Mouse (Mus musculus) CD4-positive naive resting alpha-beta T cell, adult 57 days (primary cell): ENCODE results near the gene Slc39a7. TPM values are rescaled to one million over a fixed set of nuclear protein-coding genes. Genes with fewer than 3 reads are reported as not detected.

Experiments
- total RNA-seq: library from RNA; stranded (reverse); gene quantifications from one replicate; pipeline ENCODE4 v1.2.4, GENCODE M21; 2023

Gene Slc39a7
- 107 TPM for total RNA-seq

DNA sequence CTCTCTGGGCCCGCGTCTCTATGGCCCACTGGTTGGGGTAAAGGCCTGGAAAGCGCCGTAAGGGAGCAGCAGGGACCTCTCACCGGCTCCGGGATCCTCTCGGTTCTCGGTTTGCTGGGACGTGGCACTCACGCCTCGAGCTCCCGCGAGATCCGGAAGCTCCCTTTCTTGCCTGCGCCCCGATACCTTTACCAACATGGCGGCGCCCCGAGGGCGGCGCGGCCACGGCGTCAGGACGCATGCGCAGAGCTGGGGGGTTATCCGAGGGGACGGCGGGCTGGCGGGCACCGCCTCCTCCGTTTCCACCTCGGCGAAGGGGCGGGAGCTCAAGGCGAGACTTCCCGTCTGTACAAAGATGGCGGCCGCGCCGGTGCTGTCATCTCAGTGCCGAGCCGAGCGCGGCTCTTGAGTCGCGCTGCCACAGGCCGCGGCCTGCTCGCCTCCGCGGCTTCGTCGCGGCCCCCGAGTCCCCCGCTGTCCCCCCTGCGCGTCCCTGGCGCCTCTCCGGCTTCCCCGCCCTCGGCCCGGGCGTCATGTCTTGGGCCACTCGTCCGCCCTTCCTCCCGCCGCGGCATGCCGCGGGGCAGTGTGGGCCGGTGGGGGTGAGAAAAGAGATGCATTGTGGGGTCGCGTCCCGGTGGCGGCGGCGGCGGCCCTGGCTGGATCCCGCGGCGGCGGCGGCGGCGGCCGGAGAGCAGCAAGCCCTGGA, at the start of gene Slc39a7, which contains the start of gene Rxrb:
Gene Slc39a7 (minus strand): TSS at position 218 of the 709 bp plus-strand sequence.
Gene Rxrb (plus strand): TSS at position 348 of the 709 bp plus-strand sequence.

DNA sequence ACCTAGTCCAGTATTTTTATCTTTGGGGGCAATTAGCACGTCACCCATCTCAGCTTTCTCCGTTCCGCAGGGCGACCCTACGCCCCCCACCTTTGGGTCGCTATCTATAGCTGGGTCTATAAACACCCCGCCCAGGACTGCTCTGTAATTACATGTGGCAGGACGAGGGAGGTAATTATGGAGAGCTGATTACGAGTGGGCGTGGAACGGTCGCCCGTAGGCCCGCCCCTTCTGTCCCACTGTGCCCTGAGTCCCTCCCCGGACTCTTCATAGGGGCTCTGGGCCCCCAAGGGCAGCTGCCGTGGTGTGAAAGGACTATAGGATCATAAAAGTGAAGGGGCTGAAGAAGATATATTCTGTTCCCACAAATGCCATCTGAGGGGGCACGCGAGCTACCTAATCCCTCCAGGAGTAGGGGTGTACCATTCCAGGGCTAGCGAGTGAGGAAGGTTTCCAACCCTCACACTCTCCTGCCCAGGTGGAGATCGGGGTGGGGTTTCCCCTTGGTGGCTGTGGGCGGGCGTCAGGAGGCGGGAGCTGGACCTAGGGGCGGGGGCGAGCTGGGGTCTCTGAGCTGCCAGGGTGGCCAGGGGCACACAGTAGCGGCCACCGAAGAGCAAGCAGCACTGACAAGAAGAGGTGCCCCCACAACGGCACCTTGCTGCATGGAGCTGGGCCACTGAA, 7.5 kb upstream of the Slc39a7 start, which contains the start of gene Col11a2:
Gene Col11a2 (plus strand): TSS at position 560 of the 684 bp plus-strand sequence.

GRCm38 (mm10) chr17:34027656-34028223, 3.7 kb downstream of the Slc39a7 start, which contains the start of gene H2-Ke6:
H2-Ke6 (minus strand) TSS chr17:34028060.

GRCm38 (mm10) chr17:34024317-34024821, 7.1 kb downstream of the Slc39a7 start, which contains the start of gene Ring1:
Ring1 (minus strand) TSS chr17:34024680.

DNA sequence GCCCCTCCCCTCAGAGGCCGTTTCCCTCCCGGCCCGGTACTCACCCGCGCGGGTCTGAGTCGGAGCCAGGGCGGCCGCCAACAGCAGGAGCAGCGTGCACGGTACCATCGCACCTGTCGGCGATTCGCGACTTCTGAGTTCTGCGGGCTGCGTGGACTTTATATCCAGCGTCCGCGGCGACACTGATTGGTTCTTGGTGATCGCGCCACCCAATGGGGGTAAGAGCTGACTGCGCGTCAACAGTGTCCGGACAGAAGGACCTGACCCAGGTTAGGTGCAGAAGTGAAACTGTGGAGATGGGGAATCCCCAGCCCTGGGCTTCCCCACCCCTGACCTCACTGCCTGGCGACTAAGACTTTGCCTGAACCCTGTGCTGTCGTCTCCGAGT, 31.3 kb downstream of the Slc39a7 start, which contains the start of gene H2-K1:
Gene H2-K1 (minus strand): TSS at position 198 of the 388 bp plus-strand sequence.

Other genes starting within 250 kb of the Slc39a7 start
- 1.1 TPM for gene Angptl4, start 249.9 kb downstream of the Slc39a7 start, total RNA-seq
- 1.9 TPM for gene Kank3, start 221.2 kb downstream of the Slc39a7 start, total RNA-seq
- 5,043 TPM for gene Rps28, start 207.1 kb downstream of the Slc39a7 start, total RNA-seq
- 121 TPM for gene Ndufa7, start 207.1 kb downstream of the Slc39a7 start, total RNA-seq
- gene Cd320, start 188.6 kb downstream of the Slc39a7 start, total RNA-seq: 8.2 TPM
- not detected for gene Gm7029, start 157.8 kb downstream of the Slc39a7 start, total RNA-seq
- 11.2 TPM for gene Kifc1, start 141.0 kb downstream of the Slc39a7 start, total RNA-seq
- gene Platr17, start 126.5 kb downstream of the Slc39a7 start, total RNA-seq: 2.3 TPM
- 68.7 TPM for gene Daxx, start 122.3 kb downstream of the Slc39a7 start, total RNA-seq
- 309 TPM for gene Tapbp, start 115.8 kb downstream of the Slc39a7 start, total RNA-seq
- 29.6 TPM for gene Zbtb22, start 115.8 kb downstream of the Slc39a7 start, total RNA-seq
- gene Rgl2, start 102.1 kb downstream of the Slc39a7 start, total RNA-seq: 187 TPM
- 61.6 TPM for gene Pfdn6, start 91.3 kb downstream of the Slc39a7 start, total RNA-seq
- gene Wdr46, start 91.0 kb downstream of the Slc39a7 start, total RNA-seq: 60.7 TPM
- 14.8 TPM for gene B3galt4, start 80.2 kb downstream of the Slc39a7 start, total RNA-seq
- 55.2 TPM for gene Vps52, start 75.9 kb downstream of the Slc39a7 start, total RNA-seq
- 2,022 TPM for gene Rps18, start 75.7 kb downstream of the Slc39a7 start, total RNA-seq
- 4,746 TPM for gene H2-K1, start 31.3 kb downstream of the Slc39a7 start, total RNA-seq
- 26.4 TPM for gene Ring1, start 7.0 kb downstream of the Slc39a7 start, total RNA-seq
- 130 TPM for gene H2-Ke6, start 3.6 kb downstream of the Slc39a7 start, total RNA-seq
- gene Rxrb, start 130 bp upstream of the Slc39a7 start, total RNA-seq: 109 TPM
- 40.9 TPM for gene Col11a2, start 7.8 kb upstream of the Slc39a7 start, total RNA-seq
- 8.9 TPM for gene H2-Oa, start 60.7 kb upstream of the Slc39a7 start, total RNA-seq
- 41.5 TPM for gene H2-DMa, start 87.9 kb upstream of the Slc39a7 start, total RNA-seq
- 400 TPM for gene Brd2, start 91.0 kb upstream of the Slc39a7 start, total RNA-seq
- gene H2-DMb2, start 111.6 kb upstream of the Slc39a7 start, total RNA-seq: 40.5 TPM
- gene H2-DMb1, start 121.4 kb upstream of the Slc39a7 start, total RNA-seq: 26.0 TPM
- 163 TPM for gene Tap1, start 155.9 kb upstream of the Slc39a7 start, total RNA-seq
- gene Psmb9, start 156.1 kb upstream of the Slc39a7 start, total RNA-seq: 144 TPM
- 220 TPM for gene Psmb8, start 166.0 kb upstream of the Slc39a7 start, total RNA-seq
- gene Tap2, start 171.8 kb upstream of the Slc39a7 start, total RNA-seq: 147 TPM
- 92.6 TPM for gene H2-Ob, start 207.2 kb upstream of the Slc39a7 start, total RNA-seq
- gene H2-Ab1, start 226.0 kb upstream of the Slc39a7 start, total RNA-seq: 189 TPM